Mouse (Mus musculus) layer of hippocampus, postnatal 10 days (tissue): Measurements from ENCODE around the gene Wapl. TPM values are rescaled to one million over a fixed set of nuclear protein-coding genes. Genes with fewer than 3 reads are reported as not detected.

Experiments used
- DNase-seq, 2 experiments: peaks; one replicate each; pipeline ENCODE4 v3.0.0; 2021; ENCODE audit warnings: low spot score in 2 of 2
- long read RNA-seq: library from polyadenylated mRNA; stranded (forward); transcript quantifications from one replicate; pipeline ENCODE4 v2.0.0, GENCODE M21; 2023
- total RNA-seq, 2 experiments: library from RNA; stranded (reverse); gene quantifications; 2 replicates each; pipeline ENCODE4 v1.2.3; 2021

Gene Wapl
- 10 to 100 TPM; 42.2 to 43.5 TPM for total RNA-seq
- long read RNA-seq, full-length matches to known transcripts: 3 of 7 reads
- long read RNA-seq, partial matches to known transcripts: 3 of 7 reads
- long read RNA-seq, other reads (novel, unspliced or antisense): 1 of 7 reads

- DNase-seq: peak; percentile 95 to 97
These were observed at the start of gene Wapl for GRCm38 (mm10) chr14:34673395-34674228. Wapl (plus strand) TSS chr14:34673928.

- no peak for DNase-seq
These were observed 46.9 kb upstream of the Wapl start for GRCm38 (mm10) chr14:34626824-34627223.

GRCm38 (mm10) chr14:34632722-34633448, 40.8 kb upstream of the Wapl start:
- DNase-seq: no peak

- DNase-seq: no peak
These were observed 38.5 kb upstream of the Wapl start for GRCm38 (mm10) chr14:34635192-34635591.

GRCm38 (mm10) chr14:34635721-34636120, 38.0 kb upstream of the Wapl start:
- no peak for DNase-seq

GRCm38 (mm10) chr14:34644140-34644539, 29.6 kb upstream of the Wapl start:
- DNase-seq: no peak

GRCm38 (mm10) chr14:34647870-34648475, 25.8 kb upstream of the Wapl start:
- DNase-seq: no peak

GRCm38 (mm10) chr14:34657131-34657530, 16.6 kb upstream of the Wapl start:
- DNase-seq: no peak

- DNase-seq: no peak
These were observed 13.4 kb upstream of the Wapl start for GRCm38 (mm10) chr14:34660351-34660787.

- DNase-seq: no peak
These were observed 12.7 kb upstream of the Wapl start for GRCm38 (mm10) chr14:34660788-34661591.

GRCm38 (mm10) chr14:34661621-34662477, 11.9 kb upstream of the Wapl start:
- peak; percentile 11 to 36 for DNase-seq

- DNase-seq: no peak
These were observed 11.3 kb upstream of the Wapl start for GRCm38 (mm10) chr14:34662478-34662826.

- no peak for DNase-seq
These were observed 10.3 kb upstream of the Wapl start for GRCm38 (mm10) chr14:34663381-34663780.

GRCm38 (mm10) chr14:34669082-34669481, 4.6 kb upstream of the Wapl start:
- DNase-seq: no peak

GRCm38 (mm10) chr14:34670256-34670655, 3.5 kb upstream of the Wapl start:
- no peak for DNase-seq

GRCm38 (mm10) chr14:34674229-34674791, 582 bp downstream of the Wapl start:
- DNase-seq: peak; percentile 45 to 57

- DNase-seq: no peak
These were observed 1.2 kb downstream of the Wapl start for GRCm38 (mm10) chr14:34674932-34675331.

- no peak for DNase-seq
These were observed 1.7 kb downstream of the Wapl start for GRCm38 (mm10) chr14:34675347-34675865.

GRCm38 (mm10) chr14:34680815-34681214, 7.1 kb downstream of the Wapl start:
- no peak for DNase-seq
